Mouse (Mus musculus): ENCODE results near the gene Ar. TPM values are rescaled to one million over a fixed set of nuclear protein-coding genes. Genes with fewer than 3 reads are reported as not detected.

Ar gene
- total and polyA plus RNA-seq, 2 experiments from 2014 or later, result 0.16 to 0.32 TPM

DNA sequence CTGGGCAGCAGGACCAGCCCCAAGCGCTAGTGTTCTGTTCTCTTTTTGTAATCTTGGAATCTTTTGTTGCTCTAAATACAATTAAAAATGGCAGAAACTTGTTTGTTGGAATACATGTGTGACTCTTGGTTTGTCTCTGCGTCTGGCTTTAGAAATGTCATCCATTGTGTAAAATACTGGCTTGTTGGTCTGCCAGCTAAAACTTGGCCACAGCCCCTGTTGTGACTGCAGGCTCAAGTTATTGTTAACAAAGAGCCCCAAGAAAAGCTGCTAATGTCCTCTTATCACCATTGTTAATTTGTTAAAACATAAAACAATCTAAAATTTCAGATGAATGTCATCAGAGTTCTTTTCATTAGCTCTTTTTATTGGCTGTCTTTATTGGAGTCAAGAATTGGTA lies 174.5 kb downstream of the Ar start:
- H3K4me3 ChIP-seq (ENCODE audit: low read depth, low read length), result no peak overlapping the region
- no peak overlapping the region for H3K4me2 ChIP-seq (ENCODE audit: low read depth, low read length, poor library complexity, severe bottlenecking)
- TF ChIP-seq CTCF (IDR thresholded peaks at IDR 0.05), result no peak
- no peaks in the 10 kb centered on the region for H3K36me3 ChIP-seq (ENCODE audit: insufficient read depth, low read length)
- no peak overlapping the region for H3K9ac ChIP-seq (replicated peaks; ENCODE audit: low read length, poor library complexity, severe bottlenecking)
- DNase-seq (ENCODE audit: low spot score) (no peak), ATAC-seq (ENCODE audit: low FRiP score) (no peak)
- H3K9me3 ChIP-seq (ENCODE audit: low read length), result no peaks in the 10 kb centered on the region
- H3K4me1 ChIP-seq (ENCODE audit: insufficient read depth, low read length), result no peaks in the 10 kb centered on the region
- 73% methylated on average over 2 of the region's 2 CpGs for WGBS
- H3K27me3 ChIP-seq (ENCODE audit: insufficient read depth, low read length), result no peaks in the 10 kb centered on the region
- no peak overlapping the region for H3K27ac ChIP-seq (ENCODE audit: low read depth, low read length)

DNA sequence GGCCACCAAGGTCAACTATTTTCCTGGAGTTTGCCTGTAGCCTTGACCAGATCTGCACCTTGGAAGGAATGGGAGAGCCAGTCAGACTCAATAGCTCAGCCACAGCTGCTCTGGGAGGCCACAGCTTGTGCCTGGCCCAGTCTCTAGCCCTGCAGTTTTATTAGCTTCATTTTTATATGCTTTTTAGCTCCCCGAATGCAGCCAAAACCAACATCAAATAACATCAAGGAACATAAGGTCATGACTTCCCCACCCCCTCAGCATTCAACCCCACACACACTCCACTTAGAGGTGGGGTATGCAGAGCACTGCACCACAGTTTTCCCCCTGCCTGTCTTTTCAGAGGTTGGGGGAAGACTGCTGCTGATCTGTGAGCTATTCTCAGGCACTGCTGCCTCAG lies 198.9 kb downstream of the Ar start:
- Histone ChIP-seq H3K4me1 (ENCODE audit: insufficient read depth, low read length) (no peaks in the 10 kb centered on the region), H3K27me3 (ENCODE audit: insufficient read depth, low read length) (no peaks in the 10 kb centered on the region), H3K4me3 (ENCODE audit: low read depth, low read length) (no peak overlapping the region), H3K9me3 (ENCODE audit: low read length) (no peaks in the 10 kb centered on the region), H3K4me2 (ENCODE audit: low read depth, low read length, poor library complexity, severe bottlenecking) (no peak overlapping the region), H3K9ac (replicated peaks; ENCODE audit: low read length, poor library complexity, severe bottlenecking) (no peak overlapping the region), H3K27ac (ENCODE audit: low read depth, low read length) (no peak overlapping the region), H3K36me3 (ENCODE audit: insufficient read depth, low read length) (no peaks in the 10 kb centered on the region)
- no peak for ATAC-seq (ENCODE audit: low FRiP score)
- WGBS, result 78% methylated on average over 1 of the region's 1 CpGs
- TF ChIP-seq CTCF (IDR thresholded peaks at IDR 0.05), result no peak
- DNase-seq (ENCODE audit: low spot score), result no peak

DNA sequence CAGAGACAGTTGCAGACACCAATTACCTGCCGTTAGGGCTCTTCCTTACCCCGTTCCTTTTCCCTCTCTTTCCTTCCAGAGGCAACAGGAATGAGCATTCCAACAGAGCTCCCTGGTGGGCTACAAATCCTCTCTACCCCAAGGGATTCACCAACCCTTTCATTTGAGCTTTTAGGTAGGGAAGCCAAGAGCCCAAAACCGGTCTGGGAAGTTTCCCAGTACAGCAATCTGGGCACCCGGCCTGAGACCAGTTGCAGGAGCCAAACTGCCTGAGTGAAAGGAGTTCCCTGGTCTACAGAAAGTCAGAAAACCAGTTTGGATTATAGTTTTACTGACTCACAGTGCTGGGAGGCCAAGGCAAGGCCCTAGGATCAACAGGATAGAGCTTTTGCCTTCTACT lies 199.5 kb downstream of the Ar start:
- H3K27ac ChIP-seq (ENCODE audit: low read depth, low read length), result no peak overlapping the region
- TF ChIP-seq CTCF (IDR thresholded peaks at IDR 0.05), result no peak
- no peaks in the 10 kb centered on the region for H3K27me3 ChIP-seq (ENCODE audit: insufficient read depth, low read length)
- DNase-seq (ENCODE audit: low spot score), result peak; percentile 8
- H3K4me1 ChIP-seq (ENCODE audit: insufficient read depth, low read length), result no peaks in the 10 kb centered on the region
- ATAC-seq (ENCODE audit: low FRiP score), result no peak
- H3K4me3 ChIP-seq (ENCODE audit: low read depth, low read length), result no peak overlapping the region
- 47% methylated on average over 4 of the region's 4 CpGs for WGBS
- no peaks in the 10 kb centered on the region for H3K36me3 ChIP-seq (ENCODE audit: insufficient read depth, low read length)
- no peak overlapping the region for H3K4me2 ChIP-seq (ENCODE audit: low read depth, low read length, poor library complexity, severe bottlenecking)
- no peaks in the 10 kb centered on the region for H3K9me3 ChIP-seq (ENCODE audit: low read length)
- no peak overlapping the region for H3K9ac ChIP-seq (replicated peaks; ENCODE audit: low read length, poor library complexity, severe bottlenecking)
